Mouse (Mus musculus) 3134 (cell line): ENCODE measurements at regions not wholly inside any gene's neighbourhood (a gene's known extent, or its start where the extent isn't known, plus 50 kb on each side); places are given as distances from the start of the nearest gene placed in this dataset.

Experiments
- DNase-seq: peaks from one replicate; pipeline ENCODE4 v3.0.0-alpha.2; 2011; ENCODE audit warnings: low spot score; ENCODE audit not compliant: insufficient read length; ENCODE audit errors: extremely low read depth

DNA sequence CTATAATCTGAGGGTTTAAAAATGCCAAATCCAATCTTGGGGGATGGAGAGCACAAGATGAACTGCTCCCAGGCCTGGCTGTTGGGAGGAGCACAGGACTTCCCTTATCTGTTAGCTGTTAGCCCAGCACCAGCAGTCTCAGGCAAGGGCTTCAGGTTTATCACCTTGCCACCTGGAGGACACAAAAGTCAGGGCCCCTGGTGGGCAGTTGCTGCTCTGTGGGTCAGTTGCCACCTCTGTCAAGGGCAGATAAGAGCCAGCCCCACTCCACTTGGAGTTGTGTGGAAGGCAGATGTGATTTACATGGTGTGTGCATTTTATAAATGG lies 269.7 kb upstream of the Myt1l start:
- no peak for DNase-seq

DNA sequence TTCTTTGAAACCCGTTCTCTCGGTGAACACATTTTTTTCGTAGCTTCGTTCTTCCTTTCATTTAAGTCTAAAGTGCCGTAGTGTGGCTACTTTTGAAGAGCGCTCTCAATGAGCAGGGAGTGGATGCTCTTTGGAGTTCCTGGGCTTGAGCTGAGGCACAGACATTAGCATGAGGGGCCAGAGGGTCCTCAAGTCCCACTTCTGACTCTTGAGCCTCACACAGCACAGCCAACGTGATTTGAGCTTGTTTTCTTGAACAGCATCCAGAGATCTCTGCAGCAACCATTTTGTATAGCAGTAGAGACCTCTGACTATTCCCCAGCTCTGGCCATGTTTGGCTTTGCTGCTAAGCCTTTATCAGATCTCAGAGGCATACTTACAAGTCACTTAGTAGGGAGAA lies 269.2 kb upstream of the Myt1l start:
- no peak for DNase-seq

DNA sequence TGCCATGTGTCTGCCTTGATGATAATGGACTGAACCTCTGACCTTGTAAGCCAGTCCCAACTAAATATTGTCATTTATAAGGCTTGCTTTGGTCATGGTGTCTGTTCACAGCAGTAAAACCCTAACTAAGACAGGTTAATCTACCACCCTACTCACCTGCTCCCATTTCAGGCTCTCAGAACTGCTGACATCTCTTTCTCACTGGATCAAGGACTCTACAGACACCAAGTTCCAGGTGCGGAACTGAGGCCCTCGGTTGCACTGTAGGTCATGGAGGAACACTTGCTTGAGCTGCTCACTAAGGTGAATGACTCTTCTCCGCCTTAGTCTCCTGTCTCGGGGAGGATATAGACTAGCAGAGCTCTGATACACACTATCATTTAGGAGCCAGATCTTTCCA lies 254.0 kb upstream of the Myt1l start:
- no peak for DNase-seq

DNA sequence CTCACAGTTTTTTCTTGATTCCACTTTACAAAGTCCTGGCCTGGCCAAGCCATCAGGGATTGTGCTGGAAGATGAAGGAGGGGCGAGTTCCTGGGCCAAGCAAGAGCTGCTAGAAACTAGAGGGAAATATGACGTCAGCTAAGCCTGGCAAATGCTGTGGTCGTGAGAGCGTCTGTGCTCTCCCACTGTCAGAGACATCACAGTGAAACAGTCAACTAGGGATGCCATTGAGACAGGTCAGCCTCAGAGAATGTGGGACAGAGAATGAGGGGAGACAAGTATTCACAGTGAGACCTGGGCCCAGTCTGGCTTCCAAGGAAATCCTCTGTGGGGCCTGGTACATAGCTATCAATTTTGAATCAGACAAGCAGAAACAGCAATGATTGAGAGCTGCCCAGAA lies 252.5 kb upstream of the Myt1l start:
- DNase-seq, result no peak

DNA sequence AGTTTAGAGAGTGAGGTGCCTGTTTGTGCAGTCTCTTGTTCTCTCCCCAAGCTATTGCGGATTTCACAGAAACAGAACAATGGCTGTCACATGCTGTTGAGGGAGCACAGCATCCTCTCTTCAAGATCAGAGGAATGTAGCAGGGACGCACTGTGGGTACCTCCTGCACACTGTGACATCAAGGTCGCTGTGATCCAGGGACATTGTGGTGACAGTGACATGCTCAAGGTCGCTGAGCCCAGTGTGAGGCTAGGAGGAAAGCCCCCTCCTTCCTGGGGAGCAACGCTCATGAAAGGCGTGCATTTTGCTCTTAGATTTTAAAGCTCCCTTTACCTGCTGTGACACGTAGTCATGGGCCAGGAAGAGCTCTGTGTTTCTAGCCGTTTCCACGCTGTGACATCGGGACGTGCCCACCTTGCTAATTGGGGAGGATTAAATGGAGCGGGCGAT lies 248.5 kb upstream of the Myt1l start:
- no peak for DNase-seq

DNA sequence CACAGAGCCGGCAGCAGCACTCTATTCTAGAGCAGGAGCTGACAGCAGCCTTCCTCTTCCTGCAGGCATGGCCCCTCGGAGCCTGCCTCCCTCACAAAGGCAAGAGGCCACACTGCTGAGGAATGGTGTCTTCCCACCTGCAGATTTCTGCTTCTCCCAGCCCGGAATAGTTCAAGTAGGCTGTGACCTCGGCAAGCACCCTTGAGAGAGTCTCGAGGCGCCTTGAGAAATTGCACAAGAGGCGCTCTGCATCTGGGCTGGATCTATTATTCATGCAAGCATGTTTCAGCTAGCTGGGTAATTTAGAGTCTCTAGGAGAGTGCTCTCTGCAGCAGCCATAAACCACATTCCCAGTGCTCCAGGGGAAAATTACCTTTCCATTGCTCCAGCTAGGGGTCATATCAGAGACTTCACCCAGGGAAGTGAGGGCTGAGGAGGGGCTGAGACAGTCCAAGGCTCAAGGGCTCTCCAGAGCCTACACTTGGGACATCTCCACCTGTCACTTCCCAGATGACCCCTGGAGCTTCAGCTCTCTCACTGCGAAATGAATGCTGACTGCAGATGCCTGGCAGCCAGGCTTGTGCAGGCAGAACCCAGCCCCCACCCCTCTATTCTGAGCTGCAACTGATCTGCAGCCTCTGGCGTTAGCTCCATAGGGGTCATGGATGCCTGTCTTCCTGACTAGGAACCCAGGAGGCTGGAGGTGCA lies 247.9 kb upstream of the Myt1l start:
- DNase-seq, result no peak

DNA sequence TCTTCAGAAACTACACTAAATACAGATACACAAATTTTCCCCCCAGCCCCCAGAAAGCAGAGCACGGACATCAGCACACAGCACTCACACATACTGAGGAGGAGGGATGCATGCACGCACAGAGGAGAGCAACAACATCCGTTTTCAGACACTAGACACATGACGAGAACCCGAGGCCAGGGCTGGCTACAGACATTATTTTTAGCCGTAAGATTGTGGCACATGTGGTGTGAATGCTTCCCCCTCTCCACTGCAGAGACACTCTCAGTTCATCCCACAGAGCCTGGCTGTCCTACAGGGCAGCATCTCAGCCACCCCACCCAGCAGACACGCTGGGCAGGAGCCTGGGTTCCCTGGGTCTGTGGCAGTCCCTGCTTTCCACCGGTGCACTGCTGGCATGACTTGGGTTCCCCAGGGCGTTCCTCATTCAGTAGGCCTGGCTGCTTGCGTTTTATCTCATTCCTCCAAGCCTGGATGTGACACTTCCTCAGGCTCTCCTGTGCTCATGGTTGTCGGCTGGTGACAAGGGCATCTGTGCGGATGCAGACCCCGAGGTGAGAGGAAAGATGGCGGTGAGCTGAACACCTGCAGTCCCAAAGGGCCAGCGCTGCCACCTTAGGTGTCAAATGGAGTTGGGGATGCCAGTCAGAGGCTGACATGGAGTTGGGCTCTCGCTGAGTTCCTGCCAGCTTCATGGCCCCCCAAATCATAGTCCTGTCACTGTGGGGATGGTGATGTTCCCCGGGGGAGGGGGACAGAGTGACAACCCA lies 247.1 kb upstream of the Myt1l start:
- no peak for DNase-seq

DNA sequence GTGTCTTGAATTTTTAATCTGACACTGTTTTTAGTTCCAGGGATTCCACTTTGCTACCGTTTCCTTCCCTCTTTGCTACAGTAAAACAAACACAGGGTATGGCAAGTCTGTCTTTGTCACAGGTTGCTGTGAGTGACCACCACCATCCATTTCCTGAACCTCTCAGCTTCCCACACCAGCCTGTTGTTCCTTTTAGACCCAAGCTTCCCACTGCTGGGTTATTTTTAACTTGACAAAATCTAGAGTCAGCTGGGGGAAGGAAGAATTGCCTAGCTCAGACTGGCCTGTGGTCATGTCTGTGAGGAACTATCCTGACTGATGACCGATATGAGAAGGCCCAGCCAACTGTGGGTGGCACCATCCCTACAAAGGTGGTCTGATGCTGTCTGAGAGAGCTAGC lies 239.4 kb upstream of the Myt1l start:
- DNase-seq, result no peak

DNA sequence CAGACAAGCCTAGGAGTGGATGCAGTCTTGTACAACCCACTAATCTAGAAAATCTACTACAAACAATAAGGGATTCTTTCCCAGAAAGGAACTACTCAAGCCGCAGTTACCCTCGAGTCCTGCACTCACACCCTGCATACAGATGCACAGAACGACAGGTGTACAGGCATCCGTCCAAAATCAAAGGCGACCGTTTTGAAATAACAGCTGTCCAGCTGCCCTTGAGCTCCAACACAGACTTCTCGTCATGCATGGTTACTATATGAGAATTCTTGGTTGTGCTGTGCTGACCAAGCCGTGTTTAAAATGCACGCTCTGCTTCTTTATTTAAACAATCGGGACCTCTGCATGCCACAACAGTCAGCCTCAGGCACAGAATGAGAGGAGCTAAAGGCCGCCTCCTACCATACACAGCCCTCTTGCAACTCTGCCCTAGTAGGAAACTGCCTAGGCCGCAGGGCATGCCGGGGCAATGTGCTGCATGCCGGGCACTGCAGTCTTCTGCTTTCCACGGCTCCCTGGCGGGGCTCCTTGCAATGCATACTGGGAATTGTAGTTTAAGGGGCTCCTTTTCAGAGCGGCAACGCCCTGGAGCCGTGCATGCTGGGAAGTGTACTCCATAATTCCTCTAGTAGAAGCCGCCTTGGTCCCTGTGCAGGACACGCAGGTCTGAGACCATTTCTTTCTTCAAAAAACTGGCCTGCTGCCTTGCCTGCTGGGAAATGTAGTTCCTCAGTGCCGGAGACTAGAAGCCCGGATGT lies 237.4 kb upstream of the Myt1l start:
- DNase-seq, result peak; percentile 72

DNA sequence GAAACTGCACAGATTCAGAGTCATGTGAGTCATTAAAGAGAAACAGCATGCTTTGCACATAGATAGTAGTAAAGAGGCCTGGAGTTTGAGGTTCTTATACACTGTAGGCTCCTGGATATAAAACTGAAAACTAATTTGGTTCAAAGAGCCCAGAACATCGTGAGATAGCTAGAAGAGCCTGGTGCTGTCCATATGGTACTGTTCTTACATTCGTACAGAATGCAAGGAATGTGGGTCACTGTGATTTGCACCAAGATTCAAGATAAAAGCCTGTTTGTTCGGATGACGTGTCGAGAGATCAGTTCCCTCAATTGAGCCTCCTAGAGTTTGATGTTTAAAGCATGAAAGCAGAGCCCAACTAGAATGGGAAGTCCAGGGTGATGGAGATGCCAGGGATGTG lies 230.2 kb upstream of the Myt1l start:
- DNase-seq, result no peak

DNA sequence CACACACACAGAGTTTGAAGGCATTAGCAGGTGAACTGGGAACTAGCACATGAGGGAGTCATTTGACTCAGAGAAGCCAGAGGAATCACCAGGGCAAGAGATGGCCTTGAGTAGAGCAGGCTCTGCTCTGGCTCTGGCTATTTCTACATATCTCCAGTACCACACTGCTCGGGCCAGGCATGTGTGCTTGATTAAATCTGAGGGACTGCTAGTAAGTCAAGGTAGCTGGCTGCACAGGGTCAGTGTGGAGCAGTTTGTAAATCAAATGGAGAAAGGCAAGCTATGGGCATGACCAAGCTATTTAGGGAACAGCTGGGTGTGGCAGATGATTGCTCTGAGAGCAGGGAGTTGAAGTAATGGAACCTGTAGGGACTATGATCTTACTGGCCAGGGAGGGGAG lies 212.5 kb upstream of the Myt1l start:
- no peak for DNase-seq

DNA sequence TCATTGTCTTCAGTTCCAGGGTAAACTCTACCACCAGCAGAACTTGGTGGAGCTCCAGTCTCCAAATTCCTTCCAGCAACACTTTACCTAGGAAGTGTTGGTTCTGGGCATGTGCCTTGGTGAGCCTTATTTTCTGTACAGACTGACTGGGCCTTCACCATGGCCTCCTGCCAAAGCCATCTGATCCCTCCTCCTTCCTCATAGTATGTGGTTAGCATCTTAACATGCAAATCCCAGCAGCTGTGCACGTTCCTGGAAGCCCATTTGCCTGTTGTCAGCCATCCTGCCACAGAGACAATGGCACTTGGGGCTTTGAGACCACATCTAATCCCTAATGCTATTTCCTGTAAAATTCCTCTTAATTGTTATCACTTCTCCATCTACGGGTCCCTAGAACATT lies 206.7 kb upstream of the Myt1l start:
- DNase-seq, result no peak

DNA sequence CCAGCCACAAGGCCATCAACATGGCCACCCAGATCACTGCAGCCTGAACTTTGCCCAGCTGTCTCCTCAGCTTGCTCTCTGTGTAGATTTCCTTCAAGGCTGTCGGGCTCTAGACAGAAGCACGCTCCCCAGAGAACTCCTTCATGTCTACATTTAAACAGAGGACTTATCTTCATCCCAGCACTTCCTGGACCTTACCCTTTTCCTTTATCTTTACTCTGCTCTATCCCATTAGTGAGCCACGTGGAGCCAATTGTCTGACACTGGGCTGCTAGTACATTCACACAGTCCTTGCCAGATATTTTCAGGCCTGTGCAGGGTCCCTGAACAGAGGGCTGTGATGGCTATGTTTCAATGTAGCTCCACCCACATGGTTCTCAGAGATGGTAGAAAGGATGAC lies 204.7 kb upstream of the Myt1l start:
- no peak for DNase-seq

DNA sequence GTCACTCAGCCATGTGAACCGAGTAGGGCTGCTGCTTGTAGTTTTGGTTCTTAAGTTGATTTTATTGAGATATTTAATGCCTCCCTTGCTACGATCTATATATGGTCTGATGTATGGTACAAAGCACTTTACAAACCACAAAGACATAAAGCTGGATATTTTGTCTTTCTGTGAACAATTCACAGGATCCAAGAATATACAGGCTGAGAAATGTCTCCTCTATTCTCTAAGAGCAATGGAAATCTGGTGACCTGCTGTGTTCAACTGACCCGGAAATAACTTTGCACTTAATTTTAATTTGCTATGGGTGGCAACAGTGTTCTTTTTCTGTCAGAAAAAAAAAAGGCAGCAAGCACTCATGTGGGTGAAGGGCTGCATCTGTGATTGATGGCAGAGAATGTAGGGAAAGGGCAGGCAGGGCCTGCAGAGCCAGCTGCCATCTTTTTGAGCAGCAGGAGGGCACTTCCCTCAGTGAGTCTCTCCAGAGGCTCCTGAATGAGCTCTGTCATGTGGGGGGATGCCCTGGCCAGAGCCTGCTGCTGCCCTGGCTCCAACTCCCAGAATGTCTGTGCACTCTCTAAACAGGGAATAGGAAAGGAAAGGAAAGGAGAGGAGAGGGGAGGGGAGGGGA lies 192.2 kb upstream of the Myt1l start:
- no peak for DNase-seq

DNA sequence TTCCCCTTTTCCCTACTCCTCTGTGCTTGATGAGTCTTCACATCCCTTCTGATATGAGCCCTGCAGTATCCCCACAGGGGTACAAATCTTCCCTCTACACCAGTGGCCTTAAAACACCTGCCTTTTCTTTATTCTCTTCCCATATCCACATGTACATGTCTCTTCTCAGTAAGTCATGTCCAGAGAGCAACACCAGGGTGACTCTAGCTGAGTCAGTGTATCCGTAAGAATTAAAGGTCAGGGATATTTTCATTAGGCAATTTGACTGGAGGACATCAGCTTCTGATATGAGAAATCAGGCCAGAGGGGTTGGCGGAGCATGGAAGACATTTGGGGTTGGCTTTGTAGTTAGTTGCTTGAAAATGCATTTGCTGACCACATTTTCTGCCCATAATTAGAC lies 190.8 kb upstream of the Myt1l start:
- no peak for DNase-seq

DNA sequence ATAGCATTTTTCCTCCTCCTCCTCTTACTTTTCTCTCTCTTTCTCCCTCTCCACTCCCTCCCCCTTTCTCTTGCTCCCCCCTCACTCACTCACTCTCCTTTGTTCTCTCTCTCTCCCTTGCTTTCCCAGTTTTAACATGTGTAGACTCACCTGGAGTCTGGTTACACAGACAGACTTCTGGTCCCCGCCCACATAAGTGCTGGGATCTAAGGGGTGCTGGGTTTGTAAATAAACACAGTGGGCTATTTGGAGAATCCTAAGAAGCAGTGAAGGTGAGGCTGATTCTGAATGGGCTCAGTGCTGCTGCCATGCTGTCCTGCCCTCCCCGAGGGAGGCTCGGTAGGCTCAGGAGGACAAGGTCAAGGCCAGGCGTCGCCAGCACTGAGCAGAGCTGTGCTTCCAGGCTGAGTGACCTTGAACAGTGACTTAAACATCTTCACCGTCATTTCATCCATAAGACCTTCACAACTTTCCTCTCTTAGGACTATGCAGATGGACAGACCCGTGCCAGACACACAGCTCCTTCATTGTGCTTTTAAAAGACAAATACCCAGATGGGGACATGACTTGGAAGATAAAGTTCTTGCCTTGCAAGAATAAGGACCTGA lies 186.7 kb upstream of the Myt1l start:
- no peak for DNase-seq

DNA sequence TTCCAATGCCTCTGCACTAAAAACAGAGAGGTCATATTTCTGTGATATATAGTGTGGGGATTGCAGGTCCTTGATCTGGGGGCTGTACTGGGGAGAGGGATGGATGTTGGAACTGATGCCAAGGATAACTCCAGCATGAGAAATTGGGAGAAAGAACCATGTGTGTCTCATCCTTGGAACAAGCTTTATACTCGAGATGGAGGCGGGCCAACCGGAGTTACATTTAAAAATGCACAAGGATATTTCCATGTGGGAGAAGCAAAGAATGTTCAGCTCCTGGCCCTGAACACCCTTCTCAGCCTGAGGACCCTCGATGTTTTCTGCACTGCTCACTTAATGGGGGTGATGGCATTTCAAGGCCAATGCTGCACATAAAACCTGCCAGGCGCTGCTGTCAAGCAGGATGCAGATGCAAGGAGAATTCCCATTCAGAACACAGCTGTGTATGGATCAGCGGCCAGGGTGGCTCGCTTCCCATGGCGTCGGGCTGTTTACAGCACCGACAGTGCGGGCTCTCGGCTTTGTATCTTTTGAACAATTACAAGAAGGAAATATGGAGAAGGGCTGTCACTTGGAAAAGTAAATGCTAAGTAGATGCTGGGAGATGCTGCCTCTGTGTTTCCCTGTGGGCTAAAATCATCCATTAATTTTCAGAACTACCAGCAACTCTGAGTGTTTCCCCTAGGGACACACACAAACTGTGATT lies 184.9 kb upstream of the Myt1l start:
- no peak for DNase-seq

DNA sequence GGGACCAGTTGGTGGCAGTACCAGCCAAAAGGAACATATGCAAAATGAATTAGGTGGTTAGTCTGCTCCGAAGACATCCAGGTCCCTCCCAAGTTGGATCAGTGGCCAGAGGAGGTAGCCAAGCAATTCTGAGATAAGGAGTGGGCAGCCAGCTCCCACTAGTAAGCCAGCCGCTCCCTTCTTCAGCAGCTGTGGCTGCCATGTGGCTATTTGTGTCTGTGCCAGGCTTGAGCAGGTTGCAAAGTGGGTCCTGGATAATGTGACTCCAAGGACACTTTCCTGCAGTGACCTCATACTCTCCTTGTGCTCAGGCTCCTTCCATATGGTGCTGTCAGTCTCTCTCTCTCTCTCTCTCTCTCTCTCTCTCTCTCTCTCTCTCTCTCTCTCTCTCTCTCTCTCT lies 179.5 kb upstream of the Myt1l start:
- DNase-seq, result no peak

DNA sequence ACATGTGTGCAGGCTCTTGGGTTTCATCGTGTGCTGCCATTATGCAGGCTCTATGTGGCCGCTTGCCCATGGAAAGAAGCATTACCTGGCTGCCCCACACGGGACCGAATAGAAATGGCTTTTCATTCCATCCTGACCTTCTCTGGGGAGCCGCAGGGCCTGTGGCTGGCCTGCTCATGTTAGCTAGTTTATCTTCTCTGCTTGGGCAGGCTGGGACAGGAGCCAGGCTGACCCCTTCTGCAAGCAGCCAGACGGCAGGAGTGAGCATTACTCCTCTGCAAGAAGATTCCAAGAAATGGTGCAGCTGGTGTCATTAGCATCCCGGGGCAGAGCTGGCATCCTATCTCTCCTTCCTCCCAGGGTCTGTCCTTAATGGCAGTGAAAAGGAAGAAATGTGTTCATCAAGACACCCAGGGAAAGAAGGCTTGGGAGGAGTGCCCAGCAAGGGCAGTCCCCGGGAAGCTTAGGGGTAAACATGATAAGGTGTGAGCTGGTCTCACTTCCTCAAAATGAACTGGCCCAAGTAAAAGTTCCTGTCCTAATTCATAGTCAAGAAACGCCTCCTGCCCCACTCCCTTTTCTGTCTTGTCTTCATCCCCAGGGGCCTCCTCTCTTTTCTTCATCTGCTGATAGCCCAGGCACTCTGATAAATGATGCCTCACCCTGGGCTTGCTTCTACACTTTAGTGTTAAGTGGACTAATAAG lies 178.9 kb upstream of the Myt1l start:
- DNase-seq, result no peak
